Mouse (Mus musculus): ENCODE data around the gene Olfr1359. TPM values are rescaled to one million over a fixed set of nuclear protein-coding genes. Genes with fewer than 3 reads are reported as not detected.
"Not testable (repeated sequence)": the region's sequence is repeated elsewhere in the genome, so short reads cannot be mapped to it uniquely, and the experiment has no call there.

Olfr1359 gene
- polyA plus RNA-seq, 1 experiment from 2014 or later, result not detected

DNA sequence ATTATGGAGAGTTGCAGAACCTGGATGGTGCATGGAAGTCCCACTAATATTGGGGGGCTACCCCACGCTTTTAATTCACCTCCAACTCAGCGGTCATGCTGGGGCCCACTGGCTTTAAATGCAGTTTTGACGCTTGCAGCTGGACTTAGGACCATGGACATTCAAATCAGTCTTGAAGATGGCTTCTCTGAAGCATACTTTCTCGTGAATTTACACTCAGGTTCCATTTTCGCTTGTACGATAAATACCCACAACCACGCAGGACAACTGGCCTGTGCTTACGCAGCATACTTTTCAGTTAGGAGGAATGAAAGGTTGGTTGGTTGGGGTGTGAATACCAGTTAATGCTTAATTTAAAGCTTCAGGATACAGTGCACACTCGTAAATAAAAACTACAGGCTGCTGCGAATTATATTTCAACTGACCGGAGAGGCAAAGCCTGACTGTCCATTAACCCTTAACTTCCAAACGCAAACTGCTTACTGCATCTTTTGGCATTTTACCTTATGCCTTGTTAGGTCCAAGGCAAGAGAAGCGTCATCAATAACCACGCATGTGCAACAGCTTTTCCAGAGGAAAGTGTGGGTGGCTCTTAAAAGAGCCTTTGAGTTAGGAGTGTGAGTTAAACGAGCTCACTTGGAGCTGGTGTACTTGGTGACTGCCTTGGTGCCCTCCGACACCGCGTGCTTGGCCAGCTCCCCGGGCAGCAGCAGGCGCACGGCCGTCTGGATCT, 17.4 kb downstream of the Olfr1359 start:
- Histone ChIP-seq H3K4me2 (ENCODE audit: low read depth, low read length) (peak overlapping the region; percentile 76), H3K9me3 (ENCODE audit: control insufficient read depth, low read length) (no peaks in the 10 kb centered on the region), H3K27ac (ENCODE audit: low read depth, low read length) (peak overlapping the region; percentile 13; the same call in 1 of the 2 replicates), H3K36me3 (ENCODE audit: control insufficient read depth, insufficient read depth, low read length) (no peaks in the 10 kb centered on the region), H3K27me3 (ENCODE audit: control insufficient read depth, insufficient read depth, low read length) (no peaks in the 10 kb centered on the region), H3K4me3 (ENCODE audit: low read depth, low read length) (peak overlapping the region; percentile 37), H3K9ac (replicated peaks; ENCODE audit: low read depth, low read length) (no peak overlapping the region; the same call in 1 of the 2 replicates), H3K4me1 (ENCODE audit: control insufficient read depth, insufficient read depth, low read length) (peaks cover 17% of the 10 kb centered on the region)
- no peak for ATAC-seq (ENCODE audit: low read depth)
- under 1% methylated on average over 19 of the region's 22 CpGs for WGBS

DNA sequence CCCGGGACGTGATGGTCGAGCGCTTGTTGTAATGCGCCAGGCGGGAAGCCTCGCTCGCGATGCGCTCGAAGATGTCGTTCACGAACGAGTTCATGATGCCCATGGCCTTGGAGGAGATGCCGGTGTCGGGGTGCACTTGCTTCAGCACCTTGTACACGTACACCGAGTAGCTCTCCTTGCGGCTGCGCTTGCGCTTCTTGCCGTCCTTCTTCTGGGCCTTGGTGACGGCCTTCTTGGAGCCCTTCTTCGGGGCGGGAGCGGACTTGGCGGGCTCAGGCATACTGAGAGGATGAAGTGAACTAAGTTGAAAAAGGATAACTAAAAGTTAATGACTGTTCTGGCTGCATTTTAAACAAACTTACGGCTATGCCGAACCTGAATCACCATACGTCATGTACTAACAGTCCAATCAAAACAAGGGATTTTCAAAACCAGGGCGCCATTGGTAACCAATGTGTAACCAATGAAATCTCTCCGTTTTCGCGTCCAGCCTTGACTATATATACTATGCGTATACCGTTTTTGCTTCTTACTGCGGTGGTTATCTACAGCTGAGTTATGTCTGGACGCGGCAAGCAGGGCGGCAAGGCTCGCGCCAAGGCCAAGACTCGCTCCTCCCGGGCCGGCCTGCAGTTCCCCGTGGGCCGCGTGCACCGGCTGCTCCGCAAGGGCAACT, 18.1 kb downstream of the Olfr1359 start, which contains the start of the genes Hist1h2bl and Hist1h2ai:
Gene Hist1h2bl (minus strand): TSS at position 280 of the 676 bp plus-strand sequence.
Gene Hist1h2ai (plus strand): TSS at position 559 of the 676 bp plus-strand sequence.
- peak within 1 kb of the TSS; percentile 37 for H3K4me3 ChIP-seq (ENCODE audit: low read depth, low read length)
- H3K4me1 ChIP-seq (ENCODE audit: control insufficient read depth, insufficient read depth, low read length), result peaks cover 17% of the 10 kb centered on the region
- H3K9me3 ChIP-seq (ENCODE audit: control insufficient read depth, low read length); H3K36me3 ChIP-seq (ENCODE audit: control insufficient read depth, insufficient read depth, low read length); H3K27me3 ChIP-seq (ENCODE audit: control insufficient read depth, insufficient read depth, low read length): not testable (repeated sequence)
- peak; percentile 94 for ATAC-seq (ENCODE audit: low read depth)
- H3K27ac ChIP-seq (ENCODE audit: low read depth, low read length), result peak within 1 kb of the TSS; percentile 92
- H3K9ac ChIP-seq (replicated peaks; ENCODE audit: low read depth, low read length), result peak within 1 kb of the TSS; percentile 17
- H3K4me2 ChIP-seq (ENCODE audit: low read depth, low read length), result peak within 1 kb of the TSS; percentile 76
- WGBS, result under 1% methylated on average over 29 of the region's 50 CpGs

DNA sequence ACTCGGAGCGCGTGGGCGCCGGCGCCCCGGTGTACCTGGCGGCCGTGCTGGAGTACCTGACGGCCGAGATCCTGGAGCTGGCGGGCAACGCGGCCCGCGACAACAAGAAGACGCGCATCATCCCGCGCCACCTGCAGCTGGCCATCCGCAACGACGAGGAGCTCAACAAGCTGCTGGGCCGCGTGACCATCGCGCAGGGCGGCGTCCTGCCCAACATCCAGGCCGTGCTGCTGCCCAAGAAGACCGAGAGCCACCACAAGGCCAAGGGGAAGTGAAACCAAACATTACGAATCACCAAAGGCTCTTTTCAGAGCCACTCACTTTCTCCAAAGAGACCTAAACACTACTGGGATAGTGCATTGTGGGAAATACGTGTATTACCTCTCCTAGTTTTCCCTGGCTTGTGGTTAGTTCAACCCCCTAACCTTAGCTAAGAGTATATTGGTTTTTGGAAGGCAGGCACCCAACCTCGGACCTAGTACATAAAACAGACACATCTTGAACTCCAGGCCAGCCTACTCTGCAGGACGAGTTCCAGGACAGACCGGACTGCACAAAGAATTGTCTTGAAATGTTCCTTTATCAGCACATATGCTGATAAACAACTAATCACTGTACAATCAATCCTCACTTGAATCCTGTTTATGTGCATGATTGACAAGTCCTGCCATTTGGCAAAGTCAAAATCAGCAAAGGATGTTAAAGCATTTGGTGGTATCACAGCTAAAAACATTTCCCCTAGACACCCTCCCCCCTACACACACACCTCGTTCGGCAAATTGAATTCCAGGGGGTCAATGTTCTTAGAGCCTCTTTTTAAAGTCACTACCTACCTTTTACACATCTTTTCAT, 18.9 kb downstream of the Olfr1359 start:
- not testable (repeated sequence) for H3K27me3 ChIP-seq (ENCODE audit: control insufficient read depth, insufficient read depth, low read length); H3K9me3 ChIP-seq (ENCODE audit: control insufficient read depth, low read length); H3K36me3 ChIP-seq (ENCODE audit: control insufficient read depth, insufficient read depth, low read length)
- 0% methylated on average over 9 of the region's 38 CpGs for WGBS
- ATAC-seq (ENCODE audit: low read depth), result peak; percentile 10
- peak overlapping the region; percentile 76 for H3K4me2 ChIP-seq (ENCODE audit: low read depth, low read length)
- H3K4me3 ChIP-seq (ENCODE audit: low read depth, low read length), result peak overlapping the region; percentile 37
- peaks cover 20% of the 10 kb centered on the region for H3K4me1 ChIP-seq (ENCODE audit: control insufficient read depth, insufficient read depth, low read length)
- peak overlapping the region; percentile 17 for H3K9ac ChIP-seq (replicated peaks; ENCODE audit: low read depth, low read length)
- H3K27ac ChIP-seq (ENCODE audit: low read depth, low read length), result peak overlapping the region; percentile 92

DNA sequence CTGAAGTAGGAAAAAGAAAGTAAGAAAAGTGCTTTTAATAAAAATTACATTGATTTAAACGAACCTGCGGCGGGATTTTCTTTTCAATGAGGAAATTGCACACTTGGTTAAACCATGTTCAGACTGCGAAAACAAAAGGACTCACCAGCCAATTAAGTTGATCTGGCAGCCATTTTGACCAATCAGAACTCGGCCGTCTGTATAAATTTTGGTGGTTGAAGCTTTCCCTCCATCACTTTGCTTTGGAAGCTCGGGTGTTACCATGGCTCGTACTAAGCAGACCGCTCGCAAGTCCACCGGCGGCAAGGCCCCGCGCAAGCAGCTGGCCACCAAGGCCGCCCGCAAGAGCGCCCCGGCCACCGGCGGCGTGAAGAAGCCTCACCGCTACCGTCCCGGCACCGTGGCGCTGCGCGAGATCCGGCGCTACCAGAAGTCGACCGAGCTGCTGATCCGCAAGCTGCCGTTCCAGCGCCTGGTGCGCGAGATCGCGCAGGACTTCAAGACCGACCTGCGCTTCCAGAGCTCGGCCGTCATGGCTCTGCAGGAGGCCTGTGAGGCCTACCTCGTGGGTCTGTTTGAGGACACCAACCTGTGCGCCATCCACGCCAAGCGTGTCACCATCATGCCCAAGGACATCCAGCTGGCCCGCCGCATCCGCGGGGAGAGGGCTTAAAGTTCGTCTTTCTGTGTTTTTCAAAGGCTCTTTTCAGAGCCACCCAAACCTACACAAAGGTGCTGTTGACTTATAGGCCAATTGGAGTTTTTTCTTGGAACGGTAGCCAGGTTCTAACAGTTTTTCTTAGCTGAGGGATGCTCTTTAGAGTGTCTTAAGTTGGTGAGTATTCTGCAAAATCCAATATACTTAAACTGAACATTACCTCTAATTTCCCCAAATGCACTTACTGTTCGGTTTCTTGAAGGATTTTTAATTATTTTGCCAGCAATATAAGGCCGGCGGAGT, 19.8 kb downstream of the Olfr1359 start, which contains the start of gene Hist1h3h:
Gene Hist1h3h (plus strand): TSS at position 263 of the 961 bp plus-strand sequence.
- H3K9me3 ChIP-seq (ENCODE audit: control insufficient read depth, low read length); H3K36me3 ChIP-seq (ENCODE audit: control insufficient read depth, insufficient read depth, low read length); H3K27me3 ChIP-seq (ENCODE audit: control insufficient read depth, insufficient read depth, low read length): not testable (repeated sequence)
- H3K4me3 ChIP-seq (ENCODE audit: low read depth, low read length), result peak within 1 kb of the TSS; percentile 37
- H3K9ac ChIP-seq (replicated peaks; ENCODE audit: low read depth, low read length), result peak within 1 kb of the TSS; percentile 41
- under 1% methylated on average over 21 of the region's 56 CpGs for WGBS
- peak within 1 kb of the TSS; percentile 76 for H3K4me2 ChIP-seq (ENCODE audit: low read depth, low read length)
- peak; percentile 42 for ATAC-seq (ENCODE audit: low read depth)
- H3K4me1 ChIP-seq (ENCODE audit: control insufficient read depth, insufficient read depth, low read length), result peaks cover 23% of the 10 kb centered on the region
- H3K27ac ChIP-seq (ENCODE audit: low read depth, low read length), result peak within 1 kb of the TSS; percentile 92

DNA sequence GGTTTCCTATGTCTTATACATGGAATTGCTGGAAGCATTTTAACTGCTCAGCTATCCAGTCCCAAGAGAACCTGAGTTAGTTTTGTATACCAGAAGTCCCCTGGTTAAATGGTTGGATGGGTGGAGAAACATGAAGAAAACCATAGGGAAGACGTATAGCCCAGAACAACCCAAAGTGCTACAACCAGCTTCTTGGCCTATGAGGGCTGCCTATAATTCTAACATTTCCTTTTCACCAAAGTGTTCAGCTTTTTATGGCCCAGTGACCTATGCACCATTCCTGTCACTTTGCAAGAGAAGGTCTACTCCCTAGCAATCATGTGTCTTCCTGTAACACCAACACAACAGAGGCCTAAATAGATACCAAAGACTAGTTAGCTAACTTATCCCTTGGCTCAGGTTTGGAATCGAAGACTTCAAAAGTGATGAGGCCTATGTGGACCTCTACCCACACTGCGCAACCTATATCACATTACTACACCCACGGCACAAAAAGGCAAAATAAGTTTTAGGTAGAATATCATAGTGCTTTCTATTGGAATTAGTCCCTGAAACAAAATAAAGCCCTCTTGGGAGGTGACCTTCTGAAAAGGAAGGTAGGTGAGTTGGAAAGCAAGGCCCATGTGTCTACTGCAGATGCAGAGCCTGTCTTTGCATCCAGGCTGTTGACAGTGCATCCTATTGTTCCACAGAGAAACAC, 20.6 kb downstream of the Olfr1359 start:
- peak overlapping the region; percentile 16; the same call in 1 of the 2 replicates for H3K27ac ChIP-seq (ENCODE audit: low read depth, low read length)
- peak overlapping the region; percentile 30 for H3K4me3 ChIP-seq (ENCODE audit: low read depth, low read length)
- H3K4me2 ChIP-seq (ENCODE audit: low read depth, low read length), result peak overlapping the region; percentile 76
- no peaks in the 10 kb centered on the region for H3K27me3 ChIP-seq (ENCODE audit: control insufficient read depth, insufficient read depth, low read length)
- H3K9me3 ChIP-seq (ENCODE audit: control insufficient read depth, low read length), result no peaks in the 10 kb centered on the region
- peaks cover 24% of the 10 kb centered on the region for H3K4me1 ChIP-seq (ENCODE audit: control insufficient read depth, insufficient read depth, low read length)
- 64% methylated on average over 4 of the region's 4 CpGs for WGBS
- peak overlapping the region; percentile 41 for H3K9ac ChIP-seq (replicated peaks; ENCODE audit: low read depth, low read length)
- no peaks in the 10 kb centered on the region for H3K36me3 ChIP-seq (ENCODE audit: control insufficient read depth, insufficient read depth, low read length)
- no peak for ATAC-seq (ENCODE audit: low read depth)

DNA sequence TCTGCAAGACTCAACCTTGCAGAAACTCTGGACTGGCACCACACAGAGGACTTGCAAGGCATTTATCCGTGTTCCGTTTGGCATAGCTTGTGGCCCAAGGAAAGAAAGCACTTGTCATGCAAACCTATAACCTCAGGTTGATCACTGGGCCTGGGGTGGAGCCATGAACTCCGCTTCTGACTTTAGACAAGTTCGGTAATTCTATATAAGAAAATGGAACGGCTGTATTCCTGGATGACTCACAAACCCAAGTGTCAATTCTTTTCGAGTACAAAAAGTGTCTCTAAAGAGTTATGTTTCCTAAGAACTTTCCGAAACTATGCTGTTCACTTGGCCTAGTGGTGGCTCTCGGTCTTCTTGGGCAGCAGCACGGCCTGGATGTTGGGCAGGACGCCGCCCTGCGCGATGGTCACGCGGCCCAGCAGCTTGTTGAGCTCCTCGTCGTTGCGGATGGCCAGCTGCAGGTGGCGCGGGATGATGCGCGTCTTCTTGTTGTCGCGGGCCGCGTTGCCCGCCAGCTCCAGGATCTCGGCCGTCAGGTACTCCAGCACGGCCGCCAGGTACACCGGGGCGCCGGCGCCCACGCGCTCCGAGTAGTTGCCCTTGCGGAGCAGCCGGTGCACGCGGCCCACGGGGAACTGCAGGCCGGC, 23.3 kb downstream of the Olfr1359 start:
- peak overlapping the region; percentile 54 for H3K4me2 ChIP-seq (ENCODE audit: low read depth, low read length)
- WGBS, result under 1% methylated on average over 19 of the region's 44 CpGs
- H3K27me3 ChIP-seq (ENCODE audit: control insufficient read depth, insufficient read depth, low read length); H3K36me3 ChIP-seq (ENCODE audit: control insufficient read depth, insufficient read depth, low read length); H3K9ac ChIP-seq (replicated peaks; ENCODE audit: low read depth, low read length); H3K9me3 ChIP-seq (ENCODE audit: control insufficient read depth, low read length): not testable (repeated sequence)
- H3K4me3 ChIP-seq (ENCODE audit: low read depth, low read length), result peak overlapping the region; percentile 37
- ATAC-seq (ENCODE audit: low read depth), result peak; percentile 7
- H3K4me1 ChIP-seq (ENCODE audit: control insufficient read depth, insufficient read depth, low read length), result peaks cover 17% of the 10 kb centered on the region
- peak overlapping the region; percentile 55 for H3K27ac ChIP-seq (ENCODE audit: low read depth, low read length)

DNA sequence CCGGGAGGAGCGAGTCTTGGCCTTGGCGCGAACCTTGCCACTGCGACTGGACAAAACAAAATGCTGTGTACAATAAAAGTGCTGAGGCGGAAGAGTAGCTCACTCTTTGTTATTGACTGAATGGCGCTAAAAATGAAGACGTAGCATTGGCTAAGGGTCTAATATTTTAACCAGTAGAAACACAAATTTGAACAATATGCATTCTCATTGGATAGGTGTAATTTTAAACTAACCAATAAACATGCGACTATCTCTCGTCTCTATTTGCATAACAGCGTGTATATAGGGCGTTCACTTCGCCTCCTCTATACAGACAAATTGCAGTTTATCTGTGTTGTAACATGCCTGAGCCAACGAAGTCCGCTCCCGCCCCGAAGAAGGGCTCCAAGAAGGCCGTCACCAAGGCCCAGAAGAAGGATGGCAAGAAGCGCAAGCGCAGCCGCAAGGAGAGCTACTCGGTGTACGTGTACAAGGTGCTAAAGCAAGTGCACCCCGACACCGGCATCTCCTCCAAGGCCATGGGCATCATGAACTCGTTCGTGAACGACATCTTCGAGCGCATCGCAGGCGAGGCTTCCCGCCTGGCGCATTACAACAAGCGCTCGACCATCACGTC, 24.0 kb downstream of the Olfr1359 start, which contains the start of gene Hist1h2bm:
Gene Hist1h2bm (plus strand): TSS at position 288 of the 616 bp plus-strand sequence.
- not testable (repeated sequence) for H3K9me3 ChIP-seq (ENCODE audit: control insufficient read depth, low read length); H3K27me3 ChIP-seq (ENCODE audit: control insufficient read depth, insufficient read depth, low read length); H3K36me3 ChIP-seq (ENCODE audit: control insufficient read depth, insufficient read depth, low read length)
- H3K4me1 ChIP-seq (ENCODE audit: control insufficient read depth, insufficient read depth, low read length), result peaks cover 17% of the 10 kb centered on the region
- H3K9ac ChIP-seq (replicated peaks; ENCODE audit: low read depth, low read length), result peak within 1 kb of the TSS; percentile 41; the same call in 1 of the 2 replicates
- peak within 1 kb of the TSS; percentile 37 for H3K4me3 ChIP-seq (ENCODE audit: low read depth, low read length)
- WGBS, result under 1% methylated on average over 22 of the region's 37 CpGs
- H3K4me2 ChIP-seq (ENCODE audit: low read depth, low read length), result peak within 1 kb of the TSS; percentile 54
- peak; percentile 97 for ATAC-seq (ENCODE audit: low read depth)
- peak within 1 kb of the TSS; percentile 73 for H3K27ac ChIP-seq (ENCODE audit: low read depth, low read length)

Data from neural tube, embryonic 14.5 days (tissue).